25 mouse cellular contexts compared by ENCODE assay signal in genomic region chr8:81614135-81614534, GRCm38 (mm10).
DNase-seq lines count a peak whose midpoint lies in the region; ATAC-seq and TF ChIP-seq lines count a peak whose summit lies in the region.
"Had no signal": no experiment of that assay in that cellular context is flagged by ENCODE, and none has a peak within 500 bp of the region (broad histone marks: within the 10 kb centered on the region; RNA-seq: fewer than 3 reads in every experiment).

No protein-coding gene starts in this region.

- H3K4me1 ChIP-seq in limb, embryonic 12.5 days (replicated peaks): peaks cover 8% of the 10 kb centered on the region
- H3K4me1 ChIP-seq in limb, embryonic 10.5 days: no peaks in the 10 kb centered on the region
- peaks cover 10 to 11% of the 10 kb centered on the region in 2 experiments for H3K4me1 ChIP-seq in MEL (ENCODE audit: control insufficient read depth in 1 of 2, insufficient read depth in 2 of 2, low read length in 2 of 2)
- no peaks in the 10 kb centered on the region for H3K4me1 ChIP-seq in kidney, embryonic 14.5 days (ENCODE audit: control insufficient read depth, insufficient read depth, low read length)
- H3K4me1 ChIP-seq: embryonic facial prominence, embryonic 13.5 days; embryonic facial prominence, embryonic 15.5 days; forebrain, embryonic 10.5 days; forebrain, embryonic 13.5 days; forebrain, embryonic 15.5 days had no signal

- ATAC-seq in limb, embryonic 12.5 days (ENCODE audit: insufficient number of reproducible peaks, insufficient read depth, low FRiP score, low TSS enrichment, low read depth): 0 out of 2 replicates have a peak, but pooled peaks have one; percentile 6
- no peak for ATAC-seq in kidney, embryonic 14.5 days (ENCODE audit: low FRiP score, low TSS enrichment)
- ATAC-seq: forebrain, embryonic 13.5 days; forebrain, embryonic 15.5 days had no signal

- no peaks in the 10 kb centered on the region for H3K36me3 ChIP-seq in limb, embryonic 12.5 days
- no peaks in the 10 kb centered on the region for H3K36me3 ChIP-seq in limb, embryonic 10.5 days
- H3K36me3 ChIP-seq in MEL (ENCODE audit: control insufficient read depth in 1 of 2, insufficient read depth in 2 of 2, low read length in 2 of 2): peaks cover 0 to 12% of the 10 kb centered on the region in 2 experiments; a peak in 2 of 4 replicates
- H3K36me3 ChIP-seq in splenic B cell, adult 2 months (ENCODE audit: control insufficient read depth, insufficient read depth, low read length, poor library complexity, severe bottlenecking): no peaks in the 10 kb centered on the region
- no peaks in the 10 kb centered on the region for H3K36me3 ChIP-seq in kidney, embryonic 14.5 days (ENCODE audit: control insufficient read depth, insufficient read depth, low read length)
- H3K36me3 ChIP-seq: embryonic facial prominence, embryonic 13.5 days; embryonic facial prominence, embryonic 15.5 days; forebrain, embryonic 10.5 days; forebrain, embryonic 15.5 days; G1E had no signal

- H3K4me2 ChIP-seq in limb, embryonic 12.5 days: no peak overlapping the region
- H3K4me2 ChIP-seq in kidney, embryonic 14.5 days (replicated peaks; ENCODE audit: low read depth, low read length): no peak overlapping the region
- H3K4me2 ChIP-seq: embryonic facial prominence, embryonic 13.5 days; embryonic facial prominence, embryonic 15.5 days; forebrain, embryonic 13.5 days; forebrain, embryonic 15.5 days had no signal

- WGBS in limb, embryonic 12.5 days: 61% methylated on average over 1 of the region's 1 CpGs
- WGBS in limb, embryonic 10.5 days: 93% methylated on average over 1 of the region's 1 CpGs
- WGBS in kidney, embryonic 14.5 days: 96% methylated on average over 1 of the region's 1 CpGs

- TF ChIP-seq CTCF in MEL (IDR thresholded peaks at IDR 0.05 in 2 of 3, conservative IDR thresholded peaks at IDR 0.05 in 1 of 3; ENCODE audit: control insufficient read depth in 1 of 3, insufficient read depth in 1 of 3, low read depth in 2 of 3, low read length in 3 of 3, poor library complexity in 1 of 3, severe bottlenecking in 1 of 3): peak in 2 of 3 experiments; percentile 19 to 37; a peak in 2 of 6 replicates

- H3K9me3 ChIP-seq in limb, embryonic 12.5 days: no peaks in the 10 kb centered on the region
- H3K9me3 ChIP-seq in limb, embryonic 10.5 days (replicated peaks): no peaks in the 10 kb centered on the region
- H3K9me3 ChIP-seq in MEL (replicated peaks; ENCODE audit: insufficient read depth, low read length): no peaks in the 10 kb centered on the region
- no peaks in the 10 kb centered on the region for H3K9me3 ChIP-seq in kidney, embryonic 14.5 days (ENCODE audit: control insufficient read depth, low read length)
- H3K9me3 ChIP-seq: embryonic facial prominence, embryonic 13.5 days; embryonic facial prominence, embryonic 15.5 days; forebrain, embryonic 10.5 days; forebrain, embryonic 13.5 days; forebrain, embryonic 15.5 days; G1E had no signal

- H3K9ac ChIP-seq in limb, embryonic 12.5 days (replicated peaks): no peak overlapping the region
- no peak overlapping the region for H3K9ac ChIP-seq in MEL (ENCODE audit: control insufficient read depth, low read depth, low read length, poor library complexity, severe bottlenecking)
- H3K9ac ChIP-seq in kidney, embryonic 14.5 days (ENCODE audit: low read depth, low read length): no peak overlapping the region
- H3K9ac ChIP-seq: embryonic facial prominence, embryonic 13.5 days; embryonic facial prominence, embryonic 15.5 days; forebrain, embryonic 13.5 days; forebrain, embryonic 15.5 days; forebrain, postnatal 0 days had no signal

- TF ChIP-seq POLR2A in MEL (IDR thresholded peaks at IDR 0.05; ENCODE audit: control insufficient read depth in 1 of 2, insufficient read depth in 1 of 2, low read depth in 1 of 2, low read length in 2 of 2, poor library complexity in 1 of 2): no peak

- no peak for TF ChIP-seq EP300 in MEL (IDR thresholded peaks at IDR 0.05; ENCODE audit: low read depth in 1 of 2, low read length in 2 of 2)

- TF ChIP-seq RAD21 in MEL (IDR thresholded peaks at IDR 0.05; ENCODE audit: low read depth, low read length): peak; percentile 49

- H3K4me3 ChIP-seq in limb, embryonic 12.5 days (replicated peaks): no peak overlapping the region
- no peak overlapping the region for H3K4me3 ChIP-seq in limb, embryonic 10.5 days
- H3K4me3 ChIP-seq in MEL (ENCODE audit: control insufficient read depth in 1 of 2, insufficient read depth in 1 of 2, low read depth in 2 of 2, low read length in 2 of 2): no peak overlapping the region
- H3K4me3 ChIP-seq in kidney, embryonic 14.5 days (ENCODE audit: low read length): no peak overlapping the region
- H3K4me3 ChIP-seq: embryonic facial prominence, embryonic 13.5 days; embryonic facial prominence, embryonic 15.5 days; erythroblast, embryonic 14.5 days; forebrain, embryonic 10.5 days; forebrain, embryonic 13.5 days; forebrain, embryonic 15.5 days had no signal

- 0 out of 2 replicates have a peak, but pooled peaks cover 3% of the 10 kb centered on the region for H3K27me3 ChIP-seq in limb, embryonic 12.5 days
- H3K27me3 ChIP-seq in limb, embryonic 10.5 days (ENCODE audit: low read depth, poor library complexity, severe bottlenecking): no peaks in the 10 kb centered on the region
- H3K27me3 ChIP-seq in MEL (ENCODE audit: control insufficient read depth in 1 of 2, insufficient read depth in 2 of 2, low read length in 2 of 2): no peaks in the 10 kb centered on the region
- no peaks in the 10 kb centered on the region for H3K27me3 ChIP-seq in splenic B cell, adult 2 months (ENCODE audit: control insufficient read depth, insufficient read depth, low read length, poor library complexity, severe bottlenecking)
- no peaks in the 10 kb centered on the region for H3K27me3 ChIP-seq in kidney, embryonic 14.5 days (ENCODE audit: control insufficient read depth, insufficient read depth, low read length)
- H3K27me3 ChIP-seq: embryonic facial prominence, embryonic 13.5 days; embryonic facial prominence, embryonic 15.5 days; forebrain, embryonic 13.5 days; forebrain, embryonic 15.5 days had no signal

- no peak overlapping the region for H3K27ac ChIP-seq in limb, embryonic 12.5 days
- H3K27ac ChIP-seq in limb, embryonic 10.5 days: no peak overlapping the region
- H3K27ac ChIP-seq in MEL (ENCODE audit: control insufficient read depth, low read depth, low read length): no peak overlapping the region
- H3K27ac ChIP-seq in kidney, embryonic 14.5 days (ENCODE audit: low read depth, low read length): no peak overlapping the region
- H3K27ac ChIP-seq: embryonic facial prominence, embryonic 13.5 days; embryonic facial prominence, embryonic 15.5 days; forebrain, embryonic 10.5 days; forebrain, embryonic 13.5 days; forebrain, embryonic 15.5 days had no signal

- no peaks in the 10 kb centered on the region for H3K79me2 ChIP-seq in MEL (ENCODE audit: control insufficient read depth, insufficient read depth, low read length, poor library complexity)

- no peak for DNase-seq in limb, embryonic 10.5 days (ENCODE audit: low spot score)
- DNase-seq in A20 (ENCODE audit: low read depth, low spot score) (peak; percentile 56), MEL (ENCODE audit: low read depth, low spot score) (no peak)
- DNase-seq in splenic B cell, adult 2 months (ENCODE audit: low read depth, low spot score): peak; percentile 21
- no peak for DNase-seq in gastrocnemius, postnatal 25 days
- DNase-seq: adrenal gland, adult 2 months; adrenal gland, postnatal 10 days; adrenal gland, postnatal 25 days; cerebellum, adult 11 months; cerebellum, adult 18-20 months; cerebellum, adult 8-10 months; cerebellum, adult 9-11 months; cerebellum, postnatal 14 days; cerebellum, postnatal 36 days; embryo, embryonic 11 days; forebrain, postnatal 0 days had no signal

TF ChIP-seq in MEL, 35 proteins besides CTCF, POLR2A, EP300 and RAD21:
- TF ChIP-seq CHD2 (IDR thresholded peaks at IDR 0.05; ENCODE audit: low read length): no peak
- no peak for TF ChIP-seq ZMIZ1 (IDR thresholded peaks at IDR 0.05; ENCODE audit: low read depth, low read length)
- no peak for TF ChIP-seq MEF2A (IDR thresholded peaks at IDR 0.05; ENCODE audit: extremely low read depth, insufficient replicate concordance, low read depth, low read length, poor library complexity, severe bottlenecking)
- TF ChIP-seq SMC3 (IDR thresholded peaks at IDR 0.05; ENCODE audit: low read depth, low read length): peak; percentile 51
- TF ChIP-seq GABPA (IDR thresholded peaks at IDR 0.05; ENCODE audit: low read depth, low read length): no peak
- TF ChIP-seq JUND (IDR thresholded peaks at IDR 0.05; ENCODE audit: low read depth, low read length): no peak
- TF ChIP-seq TCF12 (IDR thresholded peaks at IDR 0.05; ENCODE audit: low read depth, low read length): no peak
- TF ChIP-seq ZC3H11A (IDR thresholded peaks at IDR 0.05; ENCODE audit: low read depth, low read length): peak; percentile 34
- TF ChIP-seq MYB (IDR thresholded peaks at IDR 0.05; ENCODE audit: low read depth, low read length): no peak
- no peak for TF ChIP-seq ZNF384 (IDR thresholded peaks at IDR 0.05; ENCODE audit: low read depth, low read length)
- TF ChIP-seq ETS1 (IDR thresholded peaks at IDR 0.05; ENCODE audit: low read depth, low read length): no peak
- TF ChIP-seq TBP (IDR thresholded peaks at IDR 0.05; ENCODE audit: low read depth, low read length): no peak
- TF ChIP-seq RCOR1 (IDR thresholded peaks at IDR 0.05; ENCODE audit: low read depth, low read length): no peak
- no peak for TF ChIP-seq ELF1 (IDR thresholded peaks at IDR 0.05; ENCODE audit: low read depth, low read length)
TF ChIP-seq in MEL: peak in this region for 2.

Comparison
In these comparisons a context has a peak if more than half of its experiments do, and no peak if none do; other contexts are left out.
1. DNase-seq: peak in A20 (single experiment) and splenic B cell, adult 2 months (single experiment); none in limb, embryonic 10.5 days (single experiment), MEL (single experiment) and gastrocnemius, postnatal 25 days (single experiment).